Mouse (Mus musculus): ENCODE measurements around the gene Zfp598.

GRCm38 (mm10) chr17:24715556-24715955, 46.1 kb downstream of the Zfp598 start:
- TF ChIP-seq POLR2A (IDR thresholded peaks at IDR 0.05; ENCODE audit: low read depth, low read length) (no peak), CTCF (IDR thresholded peaks at IDR 0.05; ENCODE audit: extremely low read depth, insufficient read depth, insufficient read length, insufficient replicate concordance) (no peak)
